Mouse (Mus musculus): ENCODE measurements around the gene Il15. TPM values are rescaled to one million over a fixed set of nuclear protein-coding genes. Genes with fewer than 3 reads are reported as not detected.

The Il15 gene
- polyA plus RNA-seq (2012; rRNA removed), result 5.0 and 6.9 TPM in 2 replicates

DNA sequence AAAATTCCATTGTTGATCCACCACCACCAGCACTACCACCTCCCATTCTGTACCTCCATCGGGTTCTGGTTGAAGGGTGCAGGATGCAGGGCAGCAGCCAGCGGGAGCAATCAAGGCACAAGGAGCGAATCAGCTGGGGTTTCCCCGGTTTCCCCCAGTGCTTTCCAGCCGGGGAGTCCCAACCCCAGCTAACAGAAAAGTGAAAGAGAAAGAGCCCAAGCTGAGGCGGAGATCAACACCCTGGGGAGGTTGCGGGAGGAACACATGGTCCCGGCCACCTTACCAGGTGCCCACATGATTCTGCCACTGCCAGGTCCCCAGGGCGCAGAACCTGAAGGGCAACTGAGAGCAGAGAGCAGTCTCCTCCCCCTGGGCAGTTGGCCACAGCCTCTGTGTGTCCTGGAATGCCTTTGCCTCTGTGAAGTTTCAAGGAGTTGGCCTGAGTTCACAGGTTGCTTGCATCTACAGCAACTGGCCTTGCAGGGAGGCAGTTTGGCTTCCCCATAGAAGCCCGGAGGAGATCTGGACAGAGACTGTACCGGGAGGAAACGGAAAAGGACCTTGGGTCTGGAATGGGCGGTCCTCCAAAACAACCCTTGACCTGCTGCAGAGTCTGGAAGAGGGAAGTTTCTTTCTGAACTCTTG is at the start of gene Il15:
Gene Il15, minus strand, starts transcription at position 537 of the 645 bp plus-strand sequence.
- peak within 1 kb of the TSS; percentile 68 for H3K27ac ChIP-seq (ENCODE audit: insufficient read depth, low read length)
- peak; percentile 23 to 52 for DNase-seq (ENCODE audit: low read depth in 1 of 2, low spot score in 2 of 2)
- no peaks in the 10 kb centered on the region; the same call in 1 of the 2 replicates for H3K4me1 ChIP-seq (ENCODE audit: control insufficient read depth, insufficient read depth, insufficient read length)
- no peaks in the 10 kb centered on the region for H3K27me3 ChIP-seq (ENCODE audit: control insufficient read depth, insufficient read depth, low read length)
- H3K4me3 ChIP-seq (ENCODE audit: extremely low read depth, insufficient read depth, insufficient read length), result peak within 1 kb of the TSS; percentile 79
- no peaks in the 10 kb centered on the region for H3K36me3 ChIP-seq (ENCODE audit: control insufficient read depth, insufficient read depth, low read length)
- TF ChIP-seq CTCF (IDR thresholded peaks at IDR 0.05; ENCODE audit: extremely low read depth, insufficient read depth, insufficient read length, insufficient replicate concordance), result no peak
- TF ChIP-seq POLR2A (IDR thresholded peaks at IDR 0.05; ENCODE audit: low read depth, low read length), result no peak
- 3% methylated on average over 13 of the region's 13 CpGs for WGBS

DNA sequence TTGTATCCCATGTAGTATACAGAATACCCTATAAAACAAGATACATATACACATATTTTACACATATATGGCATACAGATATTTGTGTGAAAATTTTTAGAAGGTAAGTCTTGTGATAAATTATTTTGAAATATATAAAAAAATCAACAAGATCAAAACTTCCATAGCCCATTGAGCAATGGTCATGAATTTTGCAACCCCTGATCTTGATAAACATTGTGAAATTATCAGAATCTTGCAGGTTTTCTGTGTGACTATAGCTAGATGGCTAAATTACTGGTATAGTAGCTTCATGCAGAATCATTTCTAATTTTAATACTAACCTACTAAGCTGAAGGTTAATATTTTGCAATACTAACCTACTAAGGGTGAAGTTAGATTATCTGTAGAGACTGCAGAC is 41.9 kb upstream of the Il15 start:
- no peak overlapping the region for H3K4me3 ChIP-seq (ENCODE audit: extremely low read depth, insufficient read depth, insufficient read length)
- no peaks in the 10 kb centered on the region for H3K4me1 ChIP-seq (ENCODE audit: control insufficient read depth, insufficient read depth, insufficient read length)
- no peak for DNase-seq (ENCODE audit: low read depth in 1 of 2, low spot score in 2 of 2)
- no peaks in the 10 kb centered on the region for H3K36me3 ChIP-seq (ENCODE audit: control insufficient read depth, insufficient read depth, low read length)
- H3K27ac ChIP-seq (ENCODE audit: insufficient read depth, low read length), result no peak overlapping the region
- no peaks in the 10 kb centered on the region for H3K27me3 ChIP-seq (ENCODE audit: control insufficient read depth, insufficient read depth, low read length)
- TF ChIP-seq CTCF (IDR thresholded peaks at IDR 0.05; ENCODE audit: extremely low read depth, insufficient read depth, insufficient read length, insufficient replicate concordance) (no peak), POLR2A (IDR thresholded peaks at IDR 0.05; ENCODE audit: low read depth, low read length) (no peak)

DNA sequence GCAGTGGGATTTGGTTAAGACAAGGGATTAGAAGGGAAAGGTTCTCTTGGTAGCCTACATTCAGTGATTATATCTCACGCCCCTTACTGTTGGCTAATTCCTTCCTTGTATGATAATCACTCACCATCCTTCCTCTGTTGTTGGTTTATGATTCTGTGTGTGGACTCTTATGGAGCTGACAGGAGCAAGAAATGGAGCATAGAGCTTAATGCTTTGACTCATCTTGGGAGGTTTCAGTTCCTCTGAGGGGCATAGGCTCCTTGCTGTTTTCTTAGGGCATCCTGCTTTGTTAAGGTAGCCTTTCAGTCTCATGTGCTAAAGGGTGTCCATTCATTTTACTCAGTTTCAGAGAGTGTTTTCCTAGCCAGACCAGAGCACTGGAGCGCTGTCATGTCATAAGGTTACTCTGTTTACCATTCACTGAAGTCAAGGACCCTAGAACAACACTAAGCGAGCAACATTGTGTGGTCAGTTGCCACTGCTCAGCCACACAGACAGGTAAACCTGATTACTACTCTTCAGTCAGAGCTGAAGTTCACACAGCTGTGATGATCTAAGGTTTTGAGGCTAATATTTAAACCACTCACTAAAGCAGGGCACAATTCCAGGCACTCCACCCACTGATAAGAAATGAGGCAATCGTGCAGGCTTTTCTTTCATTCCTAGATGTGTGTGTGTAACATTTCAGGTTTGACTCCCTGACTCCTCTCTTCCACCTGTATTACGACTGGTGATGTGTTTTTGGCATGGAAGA is 13.7 kb upstream of the Il15 start:
- TF ChIP-seq POLR2A (IDR thresholded peaks at IDR 0.05; ENCODE audit: low read depth, low read length) (no peak), CTCF (IDR thresholded peaks at IDR 0.05; ENCODE audit: extremely low read depth, insufficient read depth, insufficient read length, insufficient replicate concordance) (no peak)
- Histone ChIP-seq H3K4me3 (ENCODE audit: extremely low read depth, insufficient read depth, insufficient read length) (no peak overlapping the region), H3K27me3 (ENCODE audit: control insufficient read depth, insufficient read depth, low read length) (no peaks in the 10 kb centered on the region), H3K36me3 (ENCODE audit: control insufficient read depth, insufficient read depth, low read length) (no peaks in the 10 kb centered on the region), H3K4me1 (ENCODE audit: control insufficient read depth, insufficient read depth, insufficient read length) (no peaks in the 10 kb centered on the region), H3K27ac (ENCODE audit: insufficient read depth, low read length) (no peak overlapping the region)
- WGBS, result 83% methylated on average over 5 of the region's 5 CpGs
- no peak for DNase-seq (ENCODE audit: low read depth in 1 of 2, low spot score in 2 of 2)

DNA sequence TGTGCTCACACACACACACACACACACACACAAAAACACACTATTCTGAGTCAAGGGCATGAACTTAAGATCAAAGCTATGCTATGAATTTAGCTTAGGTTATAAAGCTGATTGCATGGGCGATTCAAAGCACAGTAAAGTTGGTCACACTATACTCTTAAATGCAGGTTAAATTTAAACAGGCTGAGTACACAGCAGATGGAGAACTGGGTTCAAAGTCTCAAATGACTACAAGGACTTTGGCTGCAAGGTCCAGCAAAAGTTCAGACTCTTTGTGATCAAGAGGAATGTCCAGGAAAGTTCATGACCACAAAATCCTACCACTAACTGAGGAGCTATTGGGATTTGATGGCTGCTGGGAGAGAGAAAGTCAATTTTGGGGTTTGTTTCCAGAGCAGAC is 12.5 kb upstream of the Il15 start:
- Histone ChIP-seq H3K4me3 (ENCODE audit: extremely low read depth, insufficient read depth, insufficient read length) (no peak overlapping the region), H3K4me1 (ENCODE audit: control insufficient read depth, insufficient read depth, insufficient read length) (no peaks in the 10 kb centered on the region), H3K27me3 (ENCODE audit: control insufficient read depth, insufficient read depth, low read length) (no peaks in the 10 kb centered on the region), H3K27ac (ENCODE audit: insufficient read depth, low read length) (no peak overlapping the region), H3K36me3 (ENCODE audit: control insufficient read depth, insufficient read depth, low read length) (no peaks in the 10 kb centered on the region)
- TF ChIP-seq POLR2A (IDR thresholded peaks at IDR 0.05; ENCODE audit: low read depth, low read length), result no peak
- no peak for TF ChIP-seq CTCF (IDR thresholded peaks at IDR 0.05; ENCODE audit: extremely low read depth, insufficient read depth, insufficient read length, insufficient replicate concordance)
- no peak for DNase-seq (ENCODE audit: low read depth in 1 of 2, low spot score in 2 of 2)
- 81% methylated on average over 1 of the region's 1 CpGs for whole genome bisulfite sequencing

DNA sequence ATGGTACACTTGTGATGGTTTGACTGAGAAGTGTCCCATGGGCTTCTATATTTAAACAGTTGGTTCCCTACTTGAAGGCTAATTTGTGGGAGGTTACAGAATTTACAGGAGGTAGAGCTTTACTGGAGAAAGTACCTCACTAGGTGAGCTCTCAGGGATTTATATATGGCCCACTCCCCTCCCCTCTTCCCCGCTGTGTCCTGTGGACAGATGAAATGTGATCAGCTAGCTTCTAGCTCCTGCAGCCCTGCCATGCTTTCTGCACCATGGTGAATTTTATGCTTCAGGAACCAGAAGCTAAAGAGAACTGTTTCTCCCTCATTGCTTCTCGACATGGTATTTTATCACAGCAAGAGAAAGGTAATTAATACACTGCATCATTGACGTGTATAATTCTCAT is 7.1 kb upstream of the Il15 start:
- Histone ChIP-seq H3K4me1 (ENCODE audit: control insufficient read depth, insufficient read depth, insufficient read length) (no peaks in the 10 kb centered on the region), H3K27me3 (ENCODE audit: control insufficient read depth, insufficient read depth, low read length) (no peaks in the 10 kb centered on the region), H3K27ac (ENCODE audit: insufficient read depth, low read length) (no peak overlapping the region), H3K36me3 (ENCODE audit: control insufficient read depth, insufficient read depth, low read length) (no peaks in the 10 kb centered on the region), H3K4me3 (ENCODE audit: extremely low read depth, insufficient read depth, insufficient read length) (no peak overlapping the region)
- DNase-seq (ENCODE audit: low read depth in 1 of 2, low spot score in 2 of 2), result no peak
- WGBS, result 89% methylated on average over 3 of the region's 3 CpGs
- TF ChIP-seq POLR2A (IDR thresholded peaks at IDR 0.05; ENCODE audit: low read depth, low read length) (no peak), CTCF (IDR thresholded peaks at IDR 0.05; ENCODE audit: extremely low read depth, insufficient read depth, insufficient read length, insufficient replicate concordance) (no peak)

DNA sequence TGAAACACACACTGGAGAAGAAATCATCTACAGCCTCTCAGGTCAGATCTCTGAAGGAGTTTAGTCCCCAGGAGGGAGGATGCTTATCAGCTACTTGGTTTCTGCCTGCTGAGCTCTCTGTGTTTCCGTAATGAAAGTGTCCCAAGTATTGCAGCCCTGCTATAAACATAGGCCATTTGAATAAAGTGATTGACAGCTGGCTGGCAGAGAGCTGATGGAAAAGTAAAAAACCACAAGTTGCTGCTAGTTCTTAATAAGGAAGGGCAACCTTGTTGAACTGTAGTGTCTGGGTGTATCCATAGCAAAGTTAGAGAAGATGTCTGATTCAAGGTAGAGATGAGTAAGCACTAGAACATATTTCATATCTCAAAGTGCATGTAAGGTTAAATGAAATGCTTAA is 4.0 kb upstream of the Il15 start:
- Histone ChIP-seq H3K36me3 (ENCODE audit: control insufficient read depth, insufficient read depth, low read length) (no peaks in the 10 kb centered on the region), H3K27ac (ENCODE audit: insufficient read depth, low read length) (no peak overlapping the region), H3K4me1 (ENCODE audit: control insufficient read depth, insufficient read depth, insufficient read length) (no peaks in the 10 kb centered on the region; the same call in 1 of the 2 replicates), H3K4me3 (ENCODE audit: extremely low read depth, insufficient read depth, insufficient read length) (no peak overlapping the region), H3K27me3 (ENCODE audit: control insufficient read depth, insufficient read depth, low read length) (no peaks in the 10 kb centered on the region)
- TF ChIP-seq CTCF (IDR thresholded peaks at IDR 0.05; ENCODE audit: extremely low read depth, insufficient read depth, insufficient read length, insufficient replicate concordance), result no peak
- no peak for TF ChIP-seq POLR2A (IDR thresholded peaks at IDR 0.05; ENCODE audit: low read depth, low read length)
- no peak for DNase-seq (ENCODE audit: low read depth in 1 of 2, low spot score in 2 of 2)
- 65% methylated on average over 1 of the region's 1 CpGs for WGBS

DNA sequence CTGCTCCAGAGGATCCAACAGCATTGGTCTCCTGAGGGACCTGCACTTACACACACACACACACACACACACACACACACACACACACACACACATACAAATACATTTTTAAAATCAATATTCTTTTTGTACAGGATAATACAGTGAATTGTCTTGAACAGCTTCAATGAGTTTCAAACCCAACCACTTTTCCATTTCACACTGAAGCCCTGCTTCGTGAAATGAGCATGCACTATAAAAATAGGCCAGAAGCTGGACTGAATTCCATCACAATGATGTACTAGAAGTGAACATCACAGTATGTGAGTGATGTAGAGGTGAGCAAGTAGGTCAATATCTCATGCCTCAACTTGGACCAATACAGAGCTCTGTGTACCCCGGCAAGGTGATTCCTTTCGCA is 1.0 kb upstream of the Il15 start:
- Histone ChIP-seq H3K4me1 (ENCODE audit: control insufficient read depth, insufficient read depth, insufficient read length) (no peaks in the 10 kb centered on the region; the same call in 1 of the 2 replicates), H3K27ac (ENCODE audit: insufficient read depth, low read length) (no peak overlapping the region), H3K27me3 (ENCODE audit: control insufficient read depth, insufficient read depth, low read length) (no peaks in the 10 kb centered on the region), H3K36me3 (ENCODE audit: control insufficient read depth, insufficient read depth, low read length) (no peaks in the 10 kb centered on the region), H3K4me3 (ENCODE audit: extremely low read depth, insufficient read depth, insufficient read length) (no peak overlapping the region)
- no peak for TF ChIP-seq CTCF (IDR thresholded peaks at IDR 0.05; ENCODE audit: extremely low read depth, insufficient read depth, insufficient read length, insufficient replicate concordance)
- no peak for TF ChIP-seq POLR2A (IDR thresholded peaks at IDR 0.05; ENCODE audit: low read depth, low read length)
- DNase-seq (ENCODE audit: low read depth in 1 of 2, low spot score in 2 of 2), result no peak
- WGBS, result 96% methylated on average over 3 of the region's 3 CpGs

All from spleen, adult 2 months (tissue).